Mouse (Mus musculus) gastrocnemius, postnatal 36 days (tissue): ENCODE measurements around the gene Med13l. TPM values are rescaled to one million over a fixed set of nuclear protein-coding genes. Genes with fewer than 3 reads are reported as not detected.

Source experiments
- DNase-seq, 2 experiments: peaks; one replicate each; pipeline ENCODE4 v3.0.0; 2022
- intact Hi-C: fragments of 180-260 bp; cut with DNase I; formaldehyde crosslinking; loops from one replicate; pipeline ENCODE4 v1.15.1; 2025
- total RNA-seq, 2 experiments: library from RNA; stranded (reverse); gene quantifications; 2 replicates each; pipeline ENCODE4 v1.2.3; 2021

Gene Med13l
- total RNA-seq, 2 experiments from 2014 or later, result 20.4 to 22.4 TPM

DNA sequence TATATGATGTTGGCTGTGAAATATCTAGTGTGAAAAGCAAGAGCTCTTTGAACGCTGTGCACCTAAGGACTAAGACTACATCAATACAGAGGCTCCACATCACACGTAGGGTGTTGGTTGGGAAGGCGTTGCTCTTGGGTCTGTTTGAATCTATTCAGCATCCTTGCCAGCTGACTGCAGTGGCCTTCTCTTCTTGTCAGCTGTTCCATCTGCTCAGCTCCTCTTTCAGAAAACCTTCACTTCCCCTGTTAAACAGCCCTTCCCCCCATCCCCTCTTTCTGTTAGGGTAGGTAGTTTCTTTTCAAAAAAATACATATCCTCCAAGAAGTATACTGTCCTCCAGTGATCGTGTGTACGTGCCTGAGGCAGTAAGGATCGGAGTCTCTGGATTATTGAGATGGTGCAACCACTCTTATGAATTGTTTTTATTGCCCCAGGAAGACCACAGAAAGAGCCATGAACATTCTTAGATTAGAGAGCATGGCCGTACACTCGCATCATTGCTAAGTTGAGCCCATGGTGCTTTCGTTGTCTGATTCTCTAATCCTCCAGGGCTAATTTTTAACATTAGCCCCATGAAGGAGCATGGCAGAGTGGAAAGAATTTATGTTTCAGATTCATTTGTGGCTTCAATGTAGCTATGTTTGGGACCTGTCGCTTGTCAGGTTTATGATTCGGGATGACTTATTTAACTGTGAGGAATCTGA lies 28.9 kb downstream of the Med13l start:
- intact Hi-C loops, result no loop called here
- no peak for DNase-seq

DNA sequence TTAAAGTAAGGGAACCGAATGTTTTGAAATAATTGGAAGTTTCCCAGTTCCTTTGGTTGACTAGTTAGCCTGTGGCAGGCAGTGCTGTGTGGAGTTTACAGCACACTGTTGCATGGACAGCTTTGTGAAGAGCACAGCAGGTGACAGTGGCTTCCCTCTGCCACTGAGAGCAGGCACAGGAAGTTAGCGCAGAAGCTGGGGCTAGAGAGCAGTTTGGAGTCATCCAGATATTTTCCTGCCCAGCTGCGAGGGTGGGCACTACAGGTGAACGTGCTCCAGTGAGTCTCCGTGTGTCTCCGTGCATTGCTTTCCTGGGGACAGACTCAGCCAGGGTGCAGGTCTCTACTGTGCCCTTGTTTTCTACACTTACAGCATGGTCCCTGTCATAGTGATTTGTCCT lies 30.4 kb downstream of the Med13l start:
- no peak for DNase-seq

DNA sequence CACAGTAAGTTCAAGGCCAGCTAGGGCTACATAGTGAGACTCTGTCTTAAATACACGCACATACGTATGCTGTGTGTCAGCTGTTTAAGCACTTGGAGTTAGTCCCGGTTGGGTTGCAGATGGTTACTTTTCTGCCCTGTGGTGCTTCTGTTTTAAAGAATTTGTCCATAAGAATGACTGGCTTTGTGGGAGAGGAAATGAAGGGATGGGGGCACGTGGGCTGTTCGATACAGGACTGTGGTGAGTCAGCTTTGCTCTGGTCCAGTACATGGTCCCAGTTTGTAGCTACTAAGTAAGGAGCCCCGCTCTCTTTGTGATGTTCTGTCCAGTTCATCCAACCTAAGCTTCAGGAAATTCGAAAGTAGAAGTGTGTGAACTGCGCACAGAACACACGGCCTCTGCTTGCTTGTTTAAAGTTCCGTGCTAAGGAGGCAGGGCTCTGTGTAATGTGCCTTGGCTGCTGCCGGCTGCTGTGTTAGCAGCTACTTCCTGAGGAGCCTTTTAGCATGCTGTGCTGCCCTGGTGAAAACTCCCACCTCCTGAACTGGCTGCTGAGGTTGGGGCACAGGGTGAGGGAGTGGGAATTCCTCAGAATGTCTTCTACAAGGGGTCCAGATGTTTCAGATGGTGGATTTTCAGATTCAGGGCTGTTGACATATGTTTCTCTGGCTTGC lies 31.5 kb downstream of the Med13l start:
- DNase-seq, result no peak
- intact Hi-C loops, result no loop called here

More for the DNA sequence above, 30.4 kb downstream of the Med13l start:
- intact Hi-C loops, result no loop called here

- DNase-seq, result peak; percentile 31 to 49
- intact Hi-C loops, result loop anchor here (2.0 to 5.0 kb wide), 3 partner anchors 58 to 142 kb away; no protein-coding TSS in a partner anchor
These were observed 34.2 kb downstream of the Med13l start for GRCm38 (mm10) chr5:118594470-118595236.

- no peak for DNase-seq
- intact Hi-C loops, result loop anchor here (2.0 to 5.0 kb wide), 3 partner anchors 56 to 141 kb away; no protein-coding TSS in a partner anchor
These were observed 35.4 kb downstream of the Med13l start for GRCm38 (mm10) chr5:118595901-118596300.

DNA sequence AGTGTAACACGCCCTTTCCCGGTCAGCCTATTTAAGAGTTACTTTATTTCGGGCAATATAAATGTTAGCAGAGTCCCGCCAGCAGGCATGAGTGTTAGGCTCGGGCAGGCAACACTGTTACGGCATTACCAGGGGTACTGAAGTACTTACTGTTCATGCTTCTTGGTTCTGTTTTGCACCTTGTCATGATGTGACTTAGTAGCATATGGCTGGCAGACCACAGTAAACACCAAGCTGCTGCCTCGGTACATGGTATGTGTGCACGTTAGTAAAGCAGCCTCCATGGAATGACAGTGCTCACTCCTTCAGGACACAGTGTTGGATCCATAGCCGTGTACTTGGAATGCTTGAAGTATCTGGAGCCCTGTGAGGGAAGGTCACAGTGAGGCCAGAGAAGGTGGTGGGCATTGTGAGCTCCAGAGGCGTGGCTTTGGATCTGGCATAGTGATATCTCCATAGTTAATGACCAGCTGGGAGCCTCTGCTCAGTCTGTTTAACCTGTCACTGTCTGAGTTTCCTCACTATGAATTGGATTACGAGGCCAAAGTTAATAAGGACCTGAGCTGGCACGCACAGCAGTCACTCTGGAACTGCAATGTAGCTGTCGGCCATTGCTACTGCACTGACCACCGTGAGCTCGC lies 36.1 kb downstream of the Med13l start:
- intact Hi-C loops, result loop anchor here (5.0 kb wide), 2 partner anchors 56 to 111 kb away; no protein-coding TSS in a partner anchor
- no peak for DNase-seq

- intact Hi-C loops, result loop anchor here (5.0 kb wide), 2 partner anchors 54 to 109 kb away; no protein-coding TSS in a partner anchor
- DNase-seq, result no peak
These were observed 38.1 kb downstream of the Med13l start for GRCm38 (mm10) chr5:118598601-118599000.

GRCm38 (mm10) chr5:118601452-118601851 lies 41.0 kb downstream of the Med13l start:
- intact Hi-C loops, result no loop called here
- no peak for DNase-seq

DNA sequence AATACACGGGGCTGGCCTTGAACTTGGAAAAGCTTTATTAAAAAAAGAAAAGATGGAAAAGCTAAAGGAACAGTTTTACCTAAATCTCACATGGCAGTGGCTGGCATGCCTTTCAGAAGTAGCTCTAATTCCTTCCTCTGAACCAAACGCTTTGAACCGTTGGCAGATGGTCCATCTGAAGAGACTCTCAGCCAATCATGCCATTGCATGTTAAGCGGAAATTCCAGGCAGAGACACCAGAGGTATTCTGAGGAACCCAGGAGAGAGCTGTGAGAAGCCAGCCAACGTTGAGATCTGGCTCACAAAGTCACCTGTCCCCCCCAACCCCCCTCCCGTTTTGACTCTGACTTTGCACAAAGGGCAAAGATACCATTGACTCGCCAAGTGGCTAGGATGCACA lies 42.2 kb downstream of the Med13l start:
- intact Hi-C loops, result no loop called here
- DNase-seq, result no peak

- no peak for DNase-seq
- intact Hi-C loops, result no loop called here
These were observed 45.1 kb downstream of the Med13l start for GRCm38 (mm10) chr5:118605424-118606067.

- no peak for DNase-seq
These were observed 46.2 kb downstream of the Med13l start for GRCm38 (mm10) chr5:118606636-118607035.

GRCm38 (mm10) chr5:118607900-118608299 lies 47.4 kb downstream of the Med13l start:
- intact Hi-C loops, result no loop called here
- DNase-seq, result no peak

More at GRCm38 (mm10) chr5:118606636-118607035, 46.2 kb downstream of the Med13l start:
- intact Hi-C loops, result no loop called here

- intact Hi-C loops, result no loop called here
These were observed 50.0 kb downstream of the Med13l start for GRCm38 (mm10) chr5:118610468-118610867.

GRCm38 (mm10) chr5:118612956-118613631 lies 52.6 kb downstream of the Med13l start:
- intact Hi-C loops, result no loop called here
- DNase-seq, result no peak

More at GRCm38 (mm10) chr5:118610468-118610867, 50.0 kb downstream of the Med13l start:
- no peak for DNase-seq

- DNase-seq, result no peak
- intact Hi-C loops, result no loop called here
These were observed 53.2 kb downstream of the Med13l start for GRCm38 (mm10) chr5:118613704-118614103.

- no peak for DNase-seq
- intact Hi-C loops, result no loop called here
These were observed 53.6 kb downstream of the Med13l start for GRCm38 (mm10) chr5:118614116-118614515.

GRCm38 (mm10) chr5:118614571-118614981 lies 54.1 kb downstream of the Med13l start:
- no peak for DNase-seq
- intact Hi-C loops, result no loop called here

DNA sequence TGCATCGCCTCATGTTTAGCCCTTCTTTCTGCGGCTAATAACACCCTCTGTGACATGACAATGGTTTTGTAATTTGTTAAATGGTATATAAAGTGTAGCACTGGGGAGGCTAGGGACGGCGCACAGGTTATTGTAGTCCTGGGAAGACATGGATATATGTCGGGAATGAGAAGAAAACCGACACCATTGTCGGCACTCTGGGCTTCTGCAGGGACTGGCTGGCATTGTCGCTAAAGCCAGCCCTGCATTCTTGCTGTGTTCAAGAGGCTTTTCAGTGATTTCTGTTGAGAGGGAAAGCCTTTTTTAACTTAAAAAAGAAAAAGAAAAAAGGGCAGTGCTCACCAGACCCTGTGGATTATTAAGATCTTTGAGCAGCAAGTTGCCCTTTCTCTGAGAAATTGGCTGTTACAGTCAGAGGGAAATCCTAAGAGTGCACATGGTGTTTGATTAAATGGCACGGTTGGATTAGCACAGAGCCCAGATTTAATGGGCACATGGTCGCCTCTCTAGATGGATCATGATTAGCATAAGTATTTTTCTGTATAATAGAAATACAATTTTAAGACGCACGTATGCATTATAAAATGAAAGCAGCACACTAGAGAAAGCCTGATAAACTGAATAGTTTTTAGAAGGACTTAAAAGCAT lies 58.6 kb downstream of the Med13l start:
- no peak for DNase-seq
- intact Hi-C loops, result no loop called here

- intact Hi-C loops, result no loop called here
- DNase-seq, result no peak
These were observed 59.3 kb downstream of the Med13l start for GRCm38 (mm10) chr5:118619801-118620200.
